Mouse (Mus musculus) spleen, postnatal 14 days (tissue): ENCODE results near the gene Ptch1.

ENCODE experiments used
- DNase-seq, 2 experiments: peaks; one replicate each; pipeline ENCODE4 v3.0.0; 2021 to 2022; ENCODE audit warnings: low spot score in 2 of 2

The Ptch1 gene

GRCm38 (mm10) chr13:63496646-63497582, 76.5 kb downstream of the Ptch1 start, which contains the start of gene Fancc:
Gene Fancc, minus strand, starts transcription at chr13:63497278.
- no peak for DNase-seq

- DNase-seq: no peak
These were observed 85.7 kb downstream of the Ptch1 start for GRCm38 (mm10) chr13:63487707-63488042.

DNA sequence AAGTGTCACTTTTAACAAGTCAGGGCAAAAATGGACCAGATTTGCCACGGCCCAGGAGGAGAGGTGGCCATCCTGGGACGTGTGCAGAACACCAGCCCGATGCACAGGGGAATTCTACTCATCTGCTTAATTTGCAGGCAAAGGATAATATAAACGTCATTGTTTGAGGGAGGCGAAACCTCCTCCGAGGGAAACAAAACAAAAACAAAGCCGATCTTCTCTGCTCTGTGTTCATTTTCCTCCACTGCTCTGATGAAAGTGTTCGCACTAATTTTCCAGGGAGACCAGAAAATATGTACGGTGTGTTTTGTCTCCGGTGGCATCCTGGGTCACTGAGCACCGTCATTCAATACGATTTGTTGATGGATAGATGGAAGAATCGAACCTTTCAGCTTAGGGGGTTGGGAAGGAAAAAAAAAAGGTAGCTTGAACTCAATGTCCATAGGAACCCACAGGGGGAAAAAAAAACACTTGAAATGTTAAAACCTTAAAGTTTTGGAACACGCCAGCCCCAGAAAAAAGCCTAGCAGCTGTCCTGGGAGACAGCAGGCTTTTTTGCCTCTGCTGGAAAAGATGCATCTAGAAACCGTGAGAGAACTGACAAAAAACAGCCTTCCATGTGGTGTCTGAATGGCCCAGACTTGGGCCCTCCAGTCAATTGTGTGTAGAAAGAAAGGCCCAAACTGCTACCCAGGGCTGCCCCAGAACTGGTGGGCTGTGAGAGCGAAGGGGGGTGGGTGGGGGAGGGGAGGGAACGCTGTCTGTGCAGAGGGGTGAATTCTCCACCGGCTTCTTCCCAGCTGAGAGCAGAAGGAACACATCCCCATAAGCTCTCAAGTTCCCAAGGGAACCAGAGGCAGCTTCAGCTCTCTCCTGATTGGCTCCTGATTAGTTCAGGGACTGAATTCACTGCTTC, 86.3 kb downstream of the Ptch1 start:
- DNase-seq: no peak

GRCm38 (mm10) chr13:63475356-63475755, 98.0 kb downstream of the Ptch1 start:
- no peak for DNase-seq
